Mouse (Mus musculus) small intestine, adult 2 months (tissue): ENCODE data around the gene Ints4. TPM values are rescaled to one million over a fixed set of nuclear protein-coding genes. Genes with fewer than 3 reads are reported as not detected.

Experiments used
- H3K27ac ChIP-seq: fragments of 200-500 bp; 2 replicates; pipeline ENCODE4 v1.5.1; 2012; ENCODE audit warnings: low read depth, low read length, control low read depth, inconsistent platforms; ENCODE audit not compliant: insufficient read depth
- H3K27me3 ChIP-seq: fragments of 200-500 bp; 2 replicates; pipeline ENCODE4 v1.6.1; 2012; ENCODE audit warnings: mild to moderate bottlenecking, moderate library complexity, low read length, inconsistent platforms; ENCODE audit not compliant: control insufficient read depth, insufficient read depth
- H3K36me3 ChIP-seq: fragments of 200-500 bp; 2 replicates; pipeline ENCODE4 v1.6.1; 2012; ENCODE audit warnings: mild to moderate bottlenecking, low read length, control low read depth, inconsistent platforms; ENCODE audit not compliant: control insufficient read depth, insufficient read depth
- H3K4me1 ChIP-seq: fragments of 200-500 bp; 2 replicates; pipeline ENCODE4 v1.6.1; 2012; ENCODE audit warnings: low read length, inconsistent platforms, mixed read lengths; ENCODE audit not compliant: control insufficient read depth, insufficient read depth, insufficient read length
- H3K4me3 ChIP-seq: fragments of 200-500 bp; 2 replicates; pipeline ENCODE4 v1.5.1; 2012; ENCODE audit warnings: low read depth, mild to moderate bottlenecking, control low read depth, inconsistent platforms, low read length, moderate library complexity
- CTCF ChIP-seq: fragments of 200-500 bp; IDR thresholded peaks from 2 replicates; pipeline ENCODE4 v1.5.1; 2012; ENCODE audit warnings: low read depth, mild to moderate bottlenecking, control low read depth, inconsistent platforms, low read length, moderate library complexity, mixed read lengths; ENCODE audit not compliant: insufficient replicate concordance, insufficient read length; ENCODE audit errors: extremely low read depth
- POLR2A ChIP-seq: fragments of 200-500 bp; IDR thresholded peaks from 2 replicates; pipeline ENCODE4 v1.6.1; 2012; ENCODE audit warnings: low read depth, mild to moderate bottlenecking, control low read depth, inconsistent platforms, low read length, moderate library complexity
- WGBS: fragments of 180-500 bp; shearing (Covaris S2); methylation state at CpG from one replicate; pipeline ENCODE4 v1.1.7; 2018; 5-methylcytosine and 5-hydroxymethylcytosine counted together
- polyA plus RNA-seq: library from polyadenylated mRNA; depleted of rRNA; stranded (reverse); fragments of >200 nt; gene quantifications from 2 replicates; pipeline ENCODE4 v1.2.3, GENCODE M21; 2012

The Ints4 gene
- polyA plus RNA-seq, 1 experiment, result 42.1 TPM

- TF ChIP-seq CTCF (no peak), POLR2A (no peak)
- Histone ChIP-seq H3K27ac (no peak overlapping the region), H3K27me3 (no peaks in the 10 kb centered on the region), H3K36me3 (peaks cover 55% of the 10 kb centered on the region), H3K4me1 (no peaks in the 10 kb centered on the region), H3K4me3 (no peak overlapping the region)
- 95% methylated on average over 5 of the region's 5 CpGs for WGBS
These were observed 54.8 kb downstream of the Ints4 start for GRCm38 (mm10) chr7:97535531-97535930.

DNA sequence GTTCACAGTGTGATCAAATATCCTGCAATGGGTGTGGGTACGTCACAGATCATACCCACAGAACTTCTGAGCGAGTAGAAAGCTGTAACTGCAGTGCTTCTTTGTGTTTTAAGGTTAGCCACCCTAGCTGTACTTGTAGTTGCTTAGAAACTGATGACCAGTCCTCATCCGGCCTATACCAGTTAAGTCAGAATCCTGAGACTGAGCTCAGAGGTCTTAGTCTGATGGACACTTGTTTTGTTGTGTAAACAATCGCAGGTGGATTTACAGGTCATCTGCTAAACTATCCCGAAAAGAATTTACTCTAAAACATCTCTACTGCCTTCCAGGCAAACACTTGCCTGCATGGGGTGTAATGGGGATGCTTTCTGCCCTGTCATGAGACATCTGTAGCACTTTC lies 55.8 kb downstream of the Ints4 start:
- no peak for TF ChIP-seq POLR2A
- TF ChIP-seq CTCF, result no peak
- Histone ChIP-seq H3K36me3 (peaks cover 57% of the 10 kb centered on the region), H3K27me3 (no peaks in the 10 kb centered on the region), H3K4me3 (no peak overlapping the region), H3K27ac (no peak overlapping the region), H3K4me1 (no peaks in the 10 kb centered on the region)
- 89% methylated on average over 5 of the region's 5 CpGs for WGBS

GRCm38 (mm10) chr7:97546462-97546861 lies 65.7 kb downstream of the Ints4 start:
- H3K36me3 ChIP-seq, result peaks cover 28% of the 10 kb centered on the region
- H3K4me3 ChIP-seq, result no peak overlapping the region
- no peaks in the 10 kb centered on the region for H3K27me3 ChIP-seq
- TF ChIP-seq CTCF (no peak), POLR2A (no peak)
- H3K4me1 ChIP-seq, result peaks cover 3% of the 10 kb centered on the region; the same call in 1 of the 2 replicates
- 95% methylated on average over 2 of the region's 2 CpGs for WGBS
- H3K27ac ChIP-seq, result no peak overlapping the region

- no peak for TF ChIP-seq CTCF
- TF ChIP-seq POLR2A, result no peak
- WGBS, result 95% methylated on average over 10 of the region's 10 CpGs
- H3K4me1 ChIP-seq, result peaks cover 3% of the 10 kb centered on the region; the same call in 1 of the 2 replicates
These were observed 68.5 kb downstream of the Ints4 start for GRCm38 (mm10) chr7:97549301-97549700.

DNA sequence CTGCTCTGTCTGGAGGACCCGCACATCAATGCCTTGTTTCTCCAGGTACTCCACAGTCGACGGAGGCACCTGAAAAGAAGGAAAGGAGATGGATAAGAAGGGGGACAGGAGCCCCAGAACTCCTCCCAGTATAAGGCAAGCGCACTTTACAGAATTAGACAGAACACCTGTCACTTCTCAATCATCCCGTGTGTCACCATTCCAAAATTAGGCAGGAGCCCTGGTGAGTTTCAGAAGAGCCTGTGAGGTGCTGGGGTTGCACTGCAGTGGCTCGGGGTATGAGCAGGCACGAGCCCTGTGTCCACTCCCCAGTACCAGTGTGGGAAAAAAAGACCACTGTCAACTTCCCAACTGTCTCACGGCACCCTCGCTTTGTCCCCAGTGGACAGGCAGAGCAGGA lies 69.9 kb downstream of the Ints4 start:
- no peak for TF ChIP-seq POLR2A
- no peak for TF ChIP-seq CTCF
- WGBS, result 89% methylated on average over 9 of the region's 9 CpGs
- Histone ChIP-seq H3K4me3 (no peak overlapping the region), H3K36me3 (peaks cover 17% of the 10 kb centered on the region), H3K4me1 (peaks cover 3% of the 10 kb centered on the region; the same call in 1 of the 2 replicates), H3K27ac (no peak overlapping the region), H3K27me3 (no peaks in the 10 kb centered on the region)

More at GRCm38 (mm10) chr7:97549301-97549700, 68.5 kb downstream of the Ints4 start:
- Histone ChIP-seq H3K4me3 (no peak overlapping the region), H3K27ac (no peak overlapping the region), H3K27me3 (no peaks in the 10 kb centered on the region), H3K36me3 (peaks cover 21% of the 10 kb centered on the region)

- no peaks in the 10 kb centered on the region for H3K4me1 ChIP-seq
- H3K27me3 ChIP-seq, result no peaks in the 10 kb centered on the region
- H3K36me3 ChIP-seq, result peaks cover 20% of the 10 kb centered on the region
- no peak for TF ChIP-seq POLR2A
- TF ChIP-seq CTCF, result no peak
- 74% methylated on average over 2 of the region's 2 CpGs for WGBS
- no peak overlapping the region for H3K27ac ChIP-seq
- no peak overlapping the region for H3K4me3 ChIP-seq
These were observed 82.8 kb downstream of the Ints4 start for GRCm38 (mm10) chr7:97563576-97563975.

DNA sequence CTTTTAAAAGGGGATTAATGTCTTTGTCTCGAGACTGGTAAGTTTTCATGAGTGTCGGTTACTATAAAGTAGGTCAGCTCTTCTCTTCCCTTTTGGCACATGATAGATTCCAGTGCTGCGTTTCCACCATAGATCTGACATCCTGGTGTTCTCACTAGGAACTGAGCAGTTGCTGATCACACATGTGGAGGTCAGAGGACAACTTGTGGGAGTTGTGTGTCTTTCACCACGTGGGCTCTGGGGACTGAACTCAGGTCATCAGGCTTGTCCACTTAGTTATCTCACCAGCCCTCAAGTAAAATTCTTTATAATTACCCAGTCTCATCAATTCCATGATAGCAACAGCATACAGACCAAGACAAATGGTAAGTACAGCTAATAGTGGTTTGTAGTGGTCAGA lies 88.6 kb downstream of the Ints4 start:
- no peak overlapping the region for H3K27ac ChIP-seq
- H3K4me3 ChIP-seq, result no peak overlapping the region
- H3K27me3 ChIP-seq, result no peaks in the 10 kb centered on the region
- H3K36me3 ChIP-seq, result peaks cover 28% of the 10 kb centered on the region
- H3K4me1 ChIP-seq, result no peaks in the 10 kb centered on the region
- 77% methylated on average over 4 of the region's 4 CpGs for WGBS
- TF ChIP-seq CTCF (no peak), POLR2A (no peak)
